Mouse (Mus musculus) bone marrow, adult 2 months (tissue): ENCODE results near the gene Adam30. TPM values are rescaled to one million over a fixed set of nuclear protein-coding genes. Genes with fewer than 3 reads are reported as not detected.

Source experiments
- H3K27ac ChIP-seq: fragments of 200-500 bp; 2 replicates; pipeline ENCODE4 v1.5.1; 2012; ENCODE audit warnings: low read depth, mild to moderate bottlenecking, control low read depth, inconsistent platforms, low read length; ENCODE audit not compliant: control insufficient read depth, poor library complexity, insufficient read depth
- H3K4me1 ChIP-seq: fragments of 200-500 bp; 2 replicates; pipeline ENCODE4 v1.6.1; 2011; ENCODE audit warnings: low read length; ENCODE audit not compliant: control insufficient read depth, insufficient read depth
- H3K4me3 ChIP-seq: fragments of 200-500 bp; replicated peaks from 2 replicates; pipeline ENCODE3; 2011; ENCODE audit warnings: mild to moderate bottlenecking, low read depth, low read length, control low read depth; ENCODE audit not compliant: control insufficient read depth
- CTCF ChIP-seq: fragments of 200-500 bp; IDR thresholded peaks from 2 replicates; pipeline ENCODE4 v1.5.1; 2011; ENCODE audit warnings: low read length, control low read depth; ENCODE audit not compliant: control insufficient read depth, insufficient read depth
- POLR2A ChIP-seq: fragments of 200-500 bp; IDR thresholded peaks from 2 replicates; pipeline ENCODE4 v1.6.1; 2011; ENCODE audit warnings: low read depth, mild to moderate bottlenecking, control low read depth, low read length, borderline replicate concordance; ENCODE audit not compliant: control insufficient read depth
- WGBS: fragments of 180-500 bp; shearing (Covaris S2); methylation state at CpG from one replicate; pipeline ENCODE4 v1.1.7; 2018; 5-methylcytosine and 5-hydroxymethylcytosine counted together
- polyA plus RNA-seq: library from polyadenylated mRNA; stranded (reverse); fragments of >200 nt; gene quantifications from 2 replicates; pipeline ENCODE4 v1.2.4, GENCODE M21; 2011; ENCODE audit warnings: low replicate concordance; ENCODE audit not compliant: missing spikeins, insufficient read depth, insufficient read length

The Adam30 gene
- polyA plus RNA-seq, 1 experiment, result not detected

DNA sequence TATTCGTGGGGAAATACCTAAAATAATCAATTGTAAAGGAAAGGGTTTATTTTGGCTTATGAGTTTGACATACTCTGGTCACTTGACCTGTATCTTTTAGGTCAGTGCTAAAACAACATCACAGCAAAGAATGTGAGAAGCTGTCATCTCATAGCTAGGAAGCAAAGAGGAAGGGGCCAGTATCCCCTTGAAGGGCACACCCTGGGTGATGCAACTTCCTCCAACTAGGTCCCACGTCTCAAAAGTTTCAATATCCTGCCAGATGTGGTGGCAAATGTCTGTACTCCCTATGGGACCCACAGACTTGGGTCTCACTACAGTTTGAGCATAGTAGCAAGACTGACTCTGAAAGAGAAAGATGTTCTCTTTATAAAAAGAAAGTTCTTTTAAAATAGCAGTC, 2.8 kb upstream of the Adam30 start:
- peaks cover 4% of the 10 kb centered on the region for H3K4me1 ChIP-seq
- TF ChIP-seq POLR2A (no peak), CTCF (no peak)
- H3K4me3 ChIP-seq, result no peak overlapping the region
- WGBS, result 19% methylated on average over 2 of the region's 2 CpGs
- H3K27ac ChIP-seq, result no peak overlapping the region

DNA sequence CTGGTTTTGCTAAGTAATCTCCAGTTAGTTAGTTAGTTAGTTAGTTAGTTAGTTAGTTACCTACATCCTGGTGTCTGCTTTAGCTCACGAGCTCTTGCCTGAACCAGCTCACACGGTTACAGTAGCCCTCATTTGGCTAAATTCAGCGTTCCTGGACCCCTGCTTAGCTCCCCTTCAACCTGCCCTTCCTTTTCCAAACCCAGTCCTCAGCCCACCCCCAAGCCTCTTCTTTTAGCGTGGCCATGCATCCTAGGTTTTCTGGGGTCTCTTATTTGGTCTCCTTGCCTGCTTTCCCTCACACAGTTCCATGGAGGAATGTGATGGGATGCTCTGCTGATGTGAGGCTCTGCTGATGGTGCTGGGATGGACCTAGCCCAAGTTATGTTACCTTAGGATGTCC, 1.8 kb upstream of the Adam30 start:
- Histone ChIP-seq H3K4me3 (no peak overlapping the region), H3K27ac (no peak overlapping the region), H3K4me1 (peaks cover 4% of the 10 kb centered on the region)
- TF ChIP-seq POLR2A (no peak), CTCF (no peak)
- WGBS, result 81% methylated on average over 4 of the region's 4 CpGs

DNA sequence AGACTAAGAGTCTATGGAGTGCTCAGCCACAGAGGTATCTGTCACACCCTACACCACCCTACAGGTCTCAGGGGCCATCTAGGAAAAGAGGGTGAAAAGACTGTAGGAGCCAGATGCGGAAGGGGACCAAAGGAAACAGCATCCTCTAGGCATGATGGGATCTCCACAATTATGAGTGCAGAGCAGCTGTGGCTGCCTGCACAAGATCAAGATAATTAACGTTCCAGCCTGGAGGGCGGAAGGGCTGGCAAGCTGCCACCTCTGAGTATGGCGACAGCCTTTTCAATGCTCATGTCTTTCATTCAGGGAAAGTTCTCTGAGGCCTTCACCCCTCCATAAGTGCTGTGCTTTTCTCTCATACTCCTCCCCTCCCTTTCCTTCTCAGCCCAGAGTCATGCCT, 1.1 kb upstream of the Adam30 start:
- Histone ChIP-seq H3K4me1 (peaks cover 4% of the 10 kb centered on the region), H3K27ac (no peak overlapping the region), H3K4me3 (no peak overlapping the region)
- no peak for TF ChIP-seq CTCF
- no peak for TF ChIP-seq POLR2A
- WGBS, result 76% methylated on average over 4 of the region's 4 CpGs

DNA sequence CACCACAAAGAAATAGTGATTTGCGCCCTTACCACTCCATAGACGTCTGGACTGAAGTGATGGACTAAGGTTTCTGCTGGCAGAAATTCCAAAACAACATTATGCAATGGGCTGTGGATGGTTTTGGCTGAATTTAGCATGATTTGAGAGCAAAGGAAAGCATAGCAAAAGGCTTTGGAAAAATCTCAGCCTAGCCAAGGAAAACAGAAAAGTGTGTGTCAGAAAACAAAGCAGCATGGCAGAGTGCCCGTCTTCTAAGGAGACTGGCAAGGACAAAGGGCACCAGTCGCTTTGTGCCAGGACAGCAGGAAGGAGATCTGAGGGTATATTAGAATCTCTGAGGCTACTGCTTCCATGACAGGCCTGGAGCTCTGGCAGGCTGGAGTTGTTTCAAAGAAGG, 17.9 kb downstream of the Adam30 start:
- 69% methylated on average over 4 of the region's 4 CpGs for whole genome bisulfite sequencing
- no peaks in the 10 kb centered on the region for H3K4me1 ChIP-seq
- H3K4me3 ChIP-seq, result no peak overlapping the region
- H3K27ac ChIP-seq, result no peak overlapping the region
- TF ChIP-seq CTCF (no peak), POLR2A (no peak)

DNA sequence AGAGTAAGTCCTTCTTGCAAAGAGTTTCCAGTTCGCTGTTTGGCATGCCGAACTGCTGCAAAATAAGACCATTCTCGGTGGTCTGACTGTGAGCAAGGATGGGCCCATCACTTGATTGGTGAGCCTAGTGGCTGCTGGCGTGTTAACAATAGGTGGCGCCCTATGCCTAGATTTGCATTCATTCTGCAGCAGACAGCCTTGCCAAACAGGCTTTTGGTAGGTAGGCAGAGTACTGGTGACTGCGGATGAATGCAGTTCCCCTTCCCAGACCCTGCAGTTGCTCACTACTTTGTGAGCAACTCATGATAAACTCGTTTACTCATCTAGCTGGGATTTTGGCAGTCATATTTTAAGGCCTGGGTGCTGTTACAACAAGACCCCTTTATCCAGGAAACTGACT, 20.4 kb downstream of the Adam30 start:
- H3K27ac ChIP-seq, result no peak overlapping the region
- no peaks in the 10 kb centered on the region for H3K4me1 ChIP-seq
- WGBS, result 43% methylated on average over 7 of the region's 7 CpGs
- TF ChIP-seq POLR2A, result no peak
- TF ChIP-seq CTCF, result peak; percentile 41
- H3K4me3 ChIP-seq, result no peak overlapping the region

DNA sequence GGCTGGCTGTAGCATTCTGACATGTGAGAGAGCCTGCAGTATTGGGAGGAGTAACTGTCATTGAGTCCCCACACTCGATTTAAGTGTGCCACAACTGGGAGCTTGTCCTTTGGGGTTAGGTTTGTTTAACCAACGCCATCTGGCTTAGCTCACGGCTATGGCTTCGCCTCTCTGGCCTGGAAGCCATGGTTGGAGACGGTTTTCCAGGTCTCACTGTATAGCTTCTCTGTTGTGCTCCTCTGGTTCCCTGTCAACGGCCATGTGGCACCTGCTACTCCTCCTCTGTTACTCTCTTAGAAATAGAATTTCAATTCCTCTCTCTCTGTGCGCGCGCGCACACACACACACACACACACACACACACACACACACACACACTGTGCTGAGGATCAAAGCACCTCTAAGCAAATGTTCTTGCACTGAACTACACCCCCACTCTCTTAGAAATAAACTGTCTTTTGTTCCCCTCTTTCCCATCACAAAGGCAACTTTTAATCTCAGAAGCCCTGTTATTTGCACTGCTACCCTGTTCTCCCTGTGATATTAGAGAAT, 24.8 kb downstream of the Adam30 start:
- no peak for TF ChIP-seq CTCF
- no peak for TF ChIP-seq POLR2A
- 74% methylated on average over 10 of the region's 10 CpGs for WGBS

DNA sequence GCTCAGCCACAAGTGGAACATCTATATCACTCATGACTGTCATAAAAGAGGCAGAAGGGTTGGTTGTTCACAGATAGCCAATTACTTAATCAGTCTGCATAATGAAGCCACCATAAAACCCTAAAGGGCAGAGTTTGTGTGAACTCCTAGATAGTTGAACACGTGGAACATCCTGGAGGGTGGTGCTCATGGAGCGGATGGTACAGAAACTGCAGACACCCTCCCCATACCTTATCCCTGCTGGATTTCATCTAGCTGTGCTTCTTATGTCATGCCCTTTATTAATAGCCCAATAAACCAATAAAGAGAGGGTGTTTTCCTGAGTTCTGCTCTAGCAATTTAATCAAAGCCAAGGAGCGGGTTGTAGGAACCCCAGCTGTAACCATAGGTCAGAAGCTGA, 27.3 kb downstream of the Adam30 start:
- 83% methylated on average over 3 of the region's 3 CpGs for WGBS
- Histone ChIP-seq H3K27ac (no peak overlapping the region), H3K4me3 (no peak overlapping the region), H3K4me1 (no peaks in the 10 kb centered on the region)
- TF ChIP-seq CTCF, result no peak
- TF ChIP-seq POLR2A, result no peak

More for the DNA sequence above, 24.8 kb downstream of the Adam30 start:
- H3K27ac ChIP-seq, result no peak overlapping the region
- H3K4me1 ChIP-seq, result no peaks in the 10 kb centered on the region
- H3K4me3 ChIP-seq, result no peak overlapping the region

DNA sequence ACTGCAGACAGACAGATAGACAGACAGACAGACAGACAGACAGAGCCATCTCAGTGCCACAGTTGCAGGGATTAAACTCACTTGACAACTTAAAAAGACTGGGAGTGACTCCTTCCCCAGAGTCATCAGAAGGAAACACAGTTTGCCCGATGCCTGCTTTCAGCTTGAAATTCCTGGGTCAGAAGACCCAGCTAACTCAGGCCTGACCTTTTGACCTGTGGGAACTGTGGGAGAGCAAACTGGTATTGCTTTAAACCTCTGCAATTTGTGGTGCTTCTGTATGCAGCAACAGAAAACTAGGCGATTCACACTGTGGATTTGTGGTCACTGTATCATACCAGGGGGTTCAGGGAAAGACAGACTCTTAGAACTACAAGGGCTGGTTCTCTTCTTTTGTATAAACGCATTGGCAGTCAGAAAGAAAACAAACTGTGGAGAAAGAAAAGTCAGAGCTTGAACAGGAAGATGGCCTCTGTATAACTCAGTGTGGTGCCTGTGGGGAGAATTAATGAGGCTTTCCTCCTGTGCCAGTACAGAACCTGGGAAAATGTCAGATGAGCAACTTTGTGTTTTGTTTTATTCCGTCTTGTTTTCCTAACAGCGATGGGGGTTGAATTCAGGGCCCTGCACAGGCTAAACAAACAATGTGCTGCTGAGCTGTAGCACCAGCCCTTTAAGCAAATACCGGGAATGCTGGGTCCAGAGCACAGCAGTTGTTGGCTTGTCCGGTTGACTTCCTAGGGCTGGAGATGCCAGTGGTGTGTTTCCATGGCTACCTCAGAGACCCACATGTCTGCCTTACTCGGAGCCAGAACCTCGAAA, 37.5 kb downstream of the Adam30 start:
- H3K4me3 ChIP-seq, result no peak overlapping the region
- TF ChIP-seq POLR2A, result no peak
- no peak for TF ChIP-seq CTCF
- WGBS, result 70% methylated on average over 9 of the region's 9 CpGs
- 0 out of 2 replicates have a peak overlapping the region, but pooled peaks have one; percentile 21 for H3K27ac ChIP-seq
- no peaks in the 10 kb centered on the region for H3K4me1 ChIP-seq
